Mouse (Mus musculus) spleen, adult 2 months (tissue): ENCODE measurements around the gene U90926.

Experiments used
- CTCF ChIP-seq: fragments of 200-500 bp; IDR thresholded peaks from 2 replicates; pipeline ENCODE4 v1.5.1; 2011; ENCODE audit warnings: mild to moderate bottlenecking, inconsistent platforms; ENCODE audit not compliant: insufficient read depth, insufficient read length, insufficient replicate concordance; ENCODE audit errors: extremely low read depth
- POLR2A ChIP-seq: fragments of 200-500 bp; IDR thresholded peaks from 2 replicates; pipeline ENCODE4 v1.6.1; 2011; ENCODE audit warnings: low read depth, low read length, inconsistent platforms

- TF ChIP-seq POLR2A (no peak), CTCF (no peak)
These were observed 33.4 kb upstream of the U90926 start for GRCm38 (mm10) chr5:92248614-92249013.
